Mouse (Mus musculus) hindbrain, embryonic 14.5 days (tissue): Measurements from ENCODE around the gene Gm17949. TPM values are rescaled to one million over a fixed set of nuclear protein-coding genes. Genes with fewer than 3 reads are reported as not detected.

Experiments used
- ATAC-seq: fragments of 200-750 bp; cut with Nextera tagmentation; 2 replicates; pipeline ENCODE4 v1.8.0; 2017; ENCODE audit warnings: moderate number of reproducible peaks, mild to moderate bottlenecking, moderate TSS enrichment, moderate library complexity; ENCODE audit not compliant: low FRiP score
- DNase-seq: peaks from one replicate; pipeline ENCODE4 v3.0.0-alpha.2; 2015; ENCODE audit warnings: low spot score
- H3K27ac ChIP-seq: fragments of 300-500 bp; sonication (generic); 2 replicates; pipeline ENCODE4 v1.5.1; 2014; ENCODE audit warnings: mild to moderate bottlenecking, moderate library complexity
- H3K27me3 ChIP-seq: fragments of 300-500 bp; sonication (generic); 2 replicates; pipeline ENCODE4 v1.6.1; 2014; ENCODE audit warnings: mild to moderate bottlenecking, low read length, mixed read lengths; ENCODE audit not compliant: control insufficient read depth, insufficient read depth
- H3K36me3 ChIP-seq: fragments of 300-500 bp; sonication (generic); replicated peaks from 2 replicates; pipeline ENCODE4 v1.6.1; 2014; ENCODE audit not compliant: control insufficient read depth, insufficient read depth
- H3K4me1 ChIP-seq: fragments of 300-500 bp; sonication (generic); replicated peaks from 2 replicates; pipeline ENCODE4 v1.6.1; 2014; ENCODE audit warnings: antibody characterized with exemption, low read length, mixed read lengths; ENCODE audit not compliant: control insufficient read depth, insufficient read depth
- H3K4me2 ChIP-seq: fragments of 300-500 bp; sonication (generic); replicated peaks from 2 replicates; pipeline ENCODE4 v1.6.1; 2014; ENCODE audit warnings: mild to moderate bottlenecking, moderate library complexity
- H3K4me3 ChIP-seq: fragments of 300-500 bp; sonication (generic); replicated peaks from 2 replicates; pipeline ENCODE4 v1.5.1; 2014; ENCODE audit warnings: mild to moderate bottlenecking, low read length
- H3K9ac ChIP-seq: fragments of 300-500 bp; sonication (generic); 2 replicates; pipeline ENCODE4 v1.6.1; 2014
- H3K9me3 ChIP-seq: fragments of 300-500 bp; sonication (generic); 2 replicates; pipeline ENCODE4 v1.6.1; 2016; ENCODE audit warnings: low read length; ENCODE audit not compliant: control insufficient read depth
- WGBS: fragments of 180-500 bp; shearing (Covaris S2); extraction: QIAGEN DNeasy Blood & Tissue Kit; methylation state at CpG from one replicate; pipeline ENCODE4 v1.1.7; 2014; 5-methylcytosine and 5-hydroxymethylcytosine counted together
- polyA plus RNA-seq: library from polyadenylated mRNA; unstranded; fragments of >200 nt; fragmentation: Nextera tagmentation; extraction: Ambion mirVana; gene quantifications from 2 replicates; pipeline ENCODE4 v1.2.1, GENCODE M21; 2014

The Gm17949 gene
- polyA plus RNA-seq, 1 experiment from 2014 or later, result 0.28 TPM

- peak overlapping the region; percentile 6; the same call in 1 of the 2 replicates for H3K9ac ChIP-seq
- no peaks in the 10 kb centered on the region for H3K4me1 ChIP-seq
- H3K4me3 ChIP-seq, result peak overlapping the region; percentile 9
- no peaks in the 10 kb centered on the region for H3K9me3 ChIP-seq
- H3K27ac ChIP-seq, result no peak overlapping the region
- DNase-seq (no peak), ATAC-seq (no peak)
- H3K27me3 ChIP-seq, result no peaks in the 10 kb centered on the region
- H3K4me2 ChIP-seq, result peak overlapping the region; percentile 37
- 13% methylated on average over 9 of the region's 9 CpGs for WGBS
- H3K36me3 ChIP-seq, result no peaks in the 10 kb centered on the region
Measured at GRCm38 (mm10) chr17:57070272-57070671, 59.0 kb downstream of the Gm17949 start.

- no peaks in the 10 kb centered on the region for H3K27me3 ChIP-seq
- ATAC-seq (peak; percentile 29; the same call in 1 of the 2 replicates), DNase-seq (no peak)
- peak overlapping the region; percentile 37 for H3K4me2 ChIP-seq
- H3K9ac ChIP-seq, result no peak overlapping the region
- no peaks in the 10 kb centered on the region for H3K36me3 ChIP-seq
- no peaks in the 10 kb centered on the region for H3K9me3 ChIP-seq
- no peaks in the 10 kb centered on the region for H3K4me1 ChIP-seq
- H3K4me3 ChIP-seq, result peak overlapping the region; percentile 9
- no peak overlapping the region for H3K27ac ChIP-seq
- 4% methylated on average over 11 of the region's 11 CpGs for WGBS
Measured at GRCm38 (mm10) chr17:57070699-57071098, 59.4 kb downstream of the Gm17949 start.

Other genes starting within 250 kb of the Gm17949 start
- gene Dus3l, start 246.7 kb upstream of the Gm17949 start, polyA plus RNA-seq, result 76.9 and 81.9 TPM in 2 replicates
- 0.76 and 0.78 TPM in 2 replicates for gene Prr22, start 241.2 kb upstream of the Gm17949 start, polyA plus RNA-seq
- gene Rfx2, start 180.5 kb upstream of the Gm17949 start, polyA plus RNA-seq, result 3.3 and 4.3 TPM in 2 replicates
- not detected in 2 replicates for gene Acsbg2, start 137.0 kb upstream of the Gm17949 start, polyA plus RNA-seq
- gene 1700061G19Rik, start 136.0 kb upstream of the Gm17949 start, polyA plus RNA-seq, result 0.31 and 0.41 TPM in 2 replicates
- 50.1 and 53.2 TPM in 2 replicates for gene Mllt1, start 76.1 kb upstream of the Gm17949 start, polyA plus RNA-seq
- not detected in 2 replicates for gene Acer1, start 29.3 kb upstream of the Gm17949 start, polyA plus RNA-seq
- gene Clpp, start 21.2 kb upstream of the Gm17949 start, polyA plus RNA-seq, result 163 and 172 TPM in 2 replicates
- 55.7 and 56.5 TPM in 2 replicates for gene Alkbh7, start 14.1 kb upstream of the Gm17949 start, polyA plus RNA-seq
- gene Pspn, start 11.5 kb upstream of the Gm17949 start, polyA plus RNA-seq, result 0.47 and 0.68 TPM in 2 replicates
- gene Gtf2f1, start 181 bp upstream of the Gm17949 start, polyA plus RNA-seq, result 54.5 and 58.2 TPM in 2 replicates
- gene Khsrp, start 20.1 kb downstream of the Gm17949 start, polyA plus RNA-seq, result 36.0 and 38.1 TPM in 2 replicates
- not detected in 2 replicates for gene Slc25a41, start 30.2 kb downstream of the Gm17949 start, polyA plus RNA-seq
- gene Crb3, start 47.6 kb downstream of the Gm17949 start, polyA plus RNA-seq, result 4.0 and 4.2 TPM in 2 replicates
- gene Slc25a23, start 48.4 kb downstream of the Gm17949 start, polyA plus RNA-seq, result 40.6 and 46.8 TPM in 2 replicates
- 2.8 and 3.6 TPM in 2 replicates for gene Dennd1c, start 67.0 kb downstream of the Gm17949 start, polyA plus RNA-seq
- gene Tubb4a, start 76.3 kb downstream of the Gm17949 start, polyA plus RNA-seq, result 312 and 331 TPM in 2 replicates
- gene Tnfsf9, start 93.9 kb downstream of the Gm17949 start, polyA plus RNA-seq, result 5.6 and 6.2 TPM in 2 replicates
- gene Cd70, start 138.3 kb downstream of the Gm17949 start, polyA plus RNA-seq, result 1.5 and 1.7 TPM in 2 replicates
- 0.13 TPM in 1 of 2 replicates, not detected in the other for gene Tnfsf14, start 182.7 kb downstream of the Gm17949 start, polyA plus RNA-seq
- 2.0 and 2.7 TPM in 2 replicates for gene C3, start 216.7 kb downstream of the Gm17949 start, polyA plus RNA-seq
- gene Gpr108, start 237.0 kb downstream of the Gm17949 start, polyA plus RNA-seq, result 22.1 and 24.3 TPM in 2 replicates
- 9.5 and 10.1 TPM in 2 replicates for gene Trip10, start 238.0 kb downstream of the Gm17949 start, polyA plus RNA-seq